Mouse (Mus musculus): ENCODE measurements around the gene Ripply2. TPM values are rescaled to one million over a fixed set of nuclear protein-coding genes. Genes with fewer than 3 reads are reported as not detected.
"Not testable (repeated sequence)": the region's sequence is repeated elsewhere in the genome, so short reads cannot be mapped to it uniquely, and the experiment has no call there.

Gene Ripply2
- total RNA-seq (2014; rRNA removed) = 1.8 and 4.2 TPM in 2 replicates
- polyA plus RNA-seq (2015; fragmentation: Nextera tagmentation; extraction: Ambion mirVana) = 15.0 and 16.0 TPM in 2 replicates

DNA sequence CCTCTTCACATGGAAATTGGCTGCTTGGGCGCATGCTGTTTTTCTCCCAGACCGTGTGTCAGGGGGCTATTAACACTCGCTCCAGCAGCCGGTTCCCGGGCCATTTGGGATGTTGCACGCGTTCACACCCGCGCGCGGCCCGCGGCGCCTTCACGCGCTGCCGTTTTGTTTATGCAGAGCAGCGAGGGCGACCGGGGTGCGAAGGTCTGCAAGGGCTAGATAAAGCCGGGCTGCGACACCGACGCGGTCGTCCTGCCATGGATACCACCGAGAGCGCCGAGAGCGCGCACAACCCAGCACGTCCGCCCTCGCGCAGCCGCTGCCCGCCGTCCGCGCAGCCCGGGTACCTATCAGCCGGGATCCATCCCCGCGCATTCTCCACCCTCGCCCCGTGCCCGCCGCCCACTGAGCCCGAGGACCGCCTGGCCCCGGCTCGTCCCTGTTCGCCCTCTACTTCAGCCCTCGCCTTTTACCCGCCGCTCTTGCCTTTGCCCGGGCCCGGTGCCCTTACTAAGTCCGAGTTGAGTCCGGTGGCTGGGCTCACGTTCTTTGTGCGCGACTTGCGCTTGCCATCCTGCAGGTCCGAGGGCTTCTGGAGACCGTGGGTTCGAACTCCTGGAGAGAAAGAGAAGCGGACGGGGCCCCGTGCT lies at the start of gene Ripply2:
Gene Ripply2, plus strand, starts transcription at position 250 of the 650 bp plus-strand sequence.
- peak within 1 kb of the TSS; percentile 71 for H3K4me2 ChIP-seq (ENCODE audit: low read depth, low read length)
- H3K27ac ChIP-seq = peak within 1 kb of the TSS; percentile 65; the same call in 1 of the 2 replicates
- H3K36me3 ChIP-seq (ENCODE audit: insufficient read depth, low read length) = no peaks in the 10 kb centered on the region
- no peaks in the 10 kb centered on the region for H3K27me3 ChIP-seq (ENCODE audit: insufficient read depth, low read length)
- DNase-seq (ENCODE audit: low spot score) (peak; percentile 54), ATAC-seq (peak; percentile 82)
- under 1% methylated on average over 71 of the region's 71 CpGs for WGBS
- H3K9me3 ChIP-seq (ENCODE audit: low read length) = no peaks in the 10 kb centered on the region
- peak within 1 kb of the TSS; percentile 64 for H3K9ac ChIP-seq (replicated peaks; ENCODE audit: low read length)
- H3K4me3 ChIP-seq (ENCODE audit: low read length) = peak within 1 kb of the TSS; percentile 58
- H3K4me1 ChIP-seq (ENCODE audit: insufficient read depth, low read length) = no peaks in the 10 kb centered on the region
- TF ChIP-seq CTCF (IDR thresholded peaks at IDR 0.05; ENCODE audit: low read depth) = no peak

GRCm38 (mm10) chr9:86972471-86972870 lies 42.9 kb upstream of the Ripply2 start:
- H3K4me2 ChIP-seq (ENCODE audit: low read depth, low read length); H3K4me1 ChIP-seq (ENCODE audit: insufficient read depth, low read length); H3K27ac ChIP-seq; H3K4me3 ChIP-seq (ENCODE audit: low read length); H3K36me3 ChIP-seq (ENCODE audit: insufficient read depth, low read length); H3K9ac ChIP-seq (replicated peaks; ENCODE audit: low read length); H3K9me3 ChIP-seq (ENCODE audit: low read length); DNase-seq (ENCODE audit: low spot score); ATAC-seq; H3K27me3 ChIP-seq (ENCODE audit: insufficient read depth, low read length): not testable (repeated sequence)

DNA sequence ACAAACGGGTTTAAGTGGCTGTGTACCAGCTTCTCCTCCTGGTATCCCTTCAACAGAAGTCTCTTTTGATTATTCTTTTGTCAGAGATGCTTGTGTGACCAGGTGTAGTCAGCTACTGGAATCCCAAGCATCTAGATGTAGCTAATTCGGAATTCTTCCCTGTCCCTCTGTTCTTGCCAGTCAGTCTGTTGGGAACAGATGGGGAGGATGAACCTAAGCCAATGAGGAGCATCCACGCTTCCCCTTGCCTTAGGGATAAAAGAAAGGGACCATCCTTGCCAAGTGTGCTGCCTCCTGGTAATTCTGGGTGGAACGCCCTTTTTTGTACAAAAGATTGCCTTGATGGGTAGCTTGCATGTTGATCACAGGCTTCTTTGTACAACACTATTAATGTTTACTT lies 41.8 kb upstream of the Ripply2 start:
- no peak for ATAC-seq
- 60% methylated on average over 4 of the region's 4 CpGs for WGBS

DNA sequence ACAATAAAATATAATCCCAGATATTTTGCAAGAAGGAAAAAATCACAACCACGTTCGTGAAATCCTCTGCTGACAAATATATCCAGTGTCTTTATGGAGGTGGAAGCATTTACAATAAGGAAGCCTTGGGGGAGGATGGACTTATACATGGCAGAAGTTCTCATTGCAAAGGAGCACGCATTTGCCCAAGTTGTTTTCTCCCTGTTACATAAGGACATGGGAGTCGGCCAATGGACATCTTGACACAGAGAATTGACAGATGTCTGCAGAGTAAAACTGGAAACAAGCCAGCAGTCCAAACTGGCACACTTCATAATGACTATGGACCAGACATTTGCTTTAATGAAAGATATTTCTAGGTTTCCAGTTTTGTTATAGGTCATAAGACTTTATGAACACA lies 38.4 kb upstream of the Ripply2 start:
- DNase-seq (ENCODE audit: low spot score) = peak; percentile 63
- Histone ChIP-seq H3K4me2 (ENCODE audit: low read depth, low read length) (no peak overlapping the region), H3K4me3 (ENCODE audit: low read length) (no peak overlapping the region), H3K9me3 (ENCODE audit: low read length) (no peaks in the 10 kb centered on the region), H3K4me1 (ENCODE audit: insufficient read depth, low read length) (no peaks in the 10 kb centered on the region), H3K27me3 (ENCODE audit: insufficient read depth, low read length) (no peaks in the 10 kb centered on the region), H3K27ac (no peak overlapping the region), H3K9ac (replicated peaks; ENCODE audit: low read length) (no peak overlapping the region), H3K36me3 (ENCODE audit: insufficient read depth, low read length) (no peaks in the 10 kb centered on the region)
- TF ChIP-seq CTCF (IDR thresholded peaks at IDR 0.05; ENCODE audit: low read depth) = no peak
- 78% methylated on average over 4 of the region's 4 CpGs for WGBS
- no peak for ATAC-seq

More for the DNA sequence above, 41.8 kb upstream of the Ripply2 start:
- H3K9ac ChIP-seq (replicated peaks; ENCODE audit: low read length) = no peak overlapping the region
- no peaks in the 10 kb centered on the region for H3K36me3 ChIP-seq (ENCODE audit: insufficient read depth, low read length)
- no peak for DNase-seq (ENCODE audit: low spot score)
- H3K4me2 ChIP-seq (ENCODE audit: low read depth, low read length) = no peak overlapping the region
- no peaks in the 10 kb centered on the region for H3K4me1 ChIP-seq (ENCODE audit: insufficient read depth, low read length)
- H3K27me3 ChIP-seq (ENCODE audit: insufficient read depth, low read length) = no peaks in the 10 kb centered on the region
- no peak overlapping the region for H3K27ac ChIP-seq
- H3K9me3 ChIP-seq (ENCODE audit: low read length) = no peaks in the 10 kb centered on the region
- TF ChIP-seq CTCF (IDR thresholded peaks at IDR 0.05; ENCODE audit: low read depth) = no peak
- no peak overlapping the region for H3K4me3 ChIP-seq (ENCODE audit: low read length)

DNA sequence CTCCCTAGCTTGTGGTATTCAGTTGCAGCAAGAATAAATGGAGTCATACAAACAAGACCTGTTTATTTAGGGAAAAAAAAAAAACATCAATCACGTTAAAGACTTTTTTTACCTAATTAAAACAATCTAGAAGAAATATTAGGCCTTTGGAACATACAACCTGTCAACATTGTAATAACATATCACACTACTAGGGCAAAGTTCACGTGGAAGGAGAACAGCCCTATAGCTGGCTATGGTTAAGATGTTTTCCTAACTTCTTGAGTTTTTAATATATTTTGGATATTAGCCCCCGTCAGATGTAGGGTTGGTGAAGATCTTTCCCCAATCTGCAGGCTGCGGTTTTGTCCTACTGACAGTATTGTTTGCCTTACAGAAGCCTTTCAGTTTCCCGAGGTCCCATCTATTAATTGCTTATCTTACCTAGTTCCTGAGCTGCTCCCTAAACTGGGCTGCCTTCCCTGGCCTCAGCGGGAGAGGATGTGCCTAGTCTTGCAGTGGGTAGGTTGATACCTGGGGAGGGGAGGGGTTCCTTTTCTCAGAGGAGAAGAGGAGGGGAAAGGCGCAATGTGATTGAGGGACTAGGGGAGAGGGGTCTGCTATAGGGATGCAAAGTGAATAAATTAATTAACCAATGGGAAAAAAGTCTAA lies 37.0 kb upstream of the Ripply2 start:
- no peaks in the 10 kb centered on the region for H3K9me3 ChIP-seq (ENCODE audit: low read length)
- no peak overlapping the region for H3K9ac ChIP-seq (replicated peaks; ENCODE audit: low read length)
- H3K4me2 ChIP-seq (ENCODE audit: low read depth, low read length) = no peak overlapping the region
- H3K27ac ChIP-seq = no peak overlapping the region
- no peaks in the 10 kb centered on the region for H3K36me3 ChIP-seq (ENCODE audit: insufficient read depth, low read length)
- no peak overlapping the region for H3K4me3 ChIP-seq (ENCODE audit: low read length)
- no peak for ATAC-seq
- no peaks in the 10 kb centered on the region for H3K4me1 ChIP-seq (ENCODE audit: insufficient read depth, low read length)
- DNase-seq (ENCODE audit: low spot score) = no peak
- H3K27me3 ChIP-seq (ENCODE audit: insufficient read depth, low read length) = no peaks in the 10 kb centered on the region
- WGBS = 79% methylated on average over 7 of the region's 7 CpGs
- TF ChIP-seq CTCF (IDR thresholded peaks at IDR 0.05; ENCODE audit: low read depth) = no peak

- H3K4me3 ChIP-seq (ENCODE audit: low read length) = no peak overlapping the region
- H3K9ac ChIP-seq (replicated peaks; ENCODE audit: low read length) = no peak overlapping the region
- H3K27me3 ChIP-seq (ENCODE audit: insufficient read depth, low read length) = no peaks in the 10 kb centered on the region
- H3K27ac ChIP-seq = no peak overlapping the region
- ATAC-seq (no peak), DNase-seq (ENCODE audit: low spot score) (no peak)
- H3K4me1 ChIP-seq (ENCODE audit: insufficient read depth, low read length) = no peaks in the 10 kb centered on the region
- no peak overlapping the region for H3K4me2 ChIP-seq (ENCODE audit: low read depth, low read length)
- TF ChIP-seq CTCF (IDR thresholded peaks at IDR 0.05; ENCODE audit: low read depth) = no peak
- no peaks in the 10 kb centered on the region for H3K9me3 ChIP-seq (ENCODE audit: low read length)
- no peaks in the 10 kb centered on the region for H3K36me3 ChIP-seq (ENCODE audit: insufficient read depth, low read length)
Observed at GRCm38 (mm10) chr9:86980048-86980447, 35.3 kb upstream of the Ripply2 start.

DNA sequence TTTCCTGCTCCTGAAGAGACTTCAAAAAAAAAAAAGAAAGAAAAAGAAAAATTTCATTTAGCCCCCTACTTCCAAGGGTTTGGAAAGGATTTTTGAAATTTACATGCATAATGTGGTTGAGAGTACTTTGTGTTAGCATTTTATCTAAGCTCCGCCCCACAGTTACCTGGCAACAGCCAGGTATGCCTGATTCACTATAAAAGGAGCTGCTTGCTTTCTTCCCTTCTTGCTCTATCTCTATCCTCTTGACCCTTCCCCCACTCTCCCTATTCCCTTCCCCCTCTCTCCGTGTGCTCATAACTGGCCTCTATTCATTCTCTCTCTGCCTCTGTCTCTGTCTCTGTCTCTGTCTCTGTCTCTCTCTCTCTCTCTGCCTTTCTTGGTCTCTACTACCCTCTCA lies 34.4 kb upstream of the Ripply2 start:
- peak; percentile 53; the same call in 1 of the 2 replicates for ATAC-seq
- no peaks in the 10 kb centered on the region for H3K36me3 ChIP-seq (ENCODE audit: insufficient read depth, low read length)
- TF ChIP-seq CTCF (IDR thresholded peaks at IDR 0.05; ENCODE audit: low read depth) = no peak
- no peaks in the 10 kb centered on the region for H3K9me3 ChIP-seq (ENCODE audit: low read length)
- H3K27ac ChIP-seq = no peak overlapping the region
- WGBS = 56% methylated on average over 2 of the region's 2 CpGs
- H3K27me3 ChIP-seq (ENCODE audit: insufficient read depth, low read length) = no peaks in the 10 kb centered on the region
- no peak for DNase-seq (ENCODE audit: low spot score)
- no peak overlapping the region for H3K4me3 ChIP-seq (ENCODE audit: low read length)
- H3K4me1 ChIP-seq (ENCODE audit: insufficient read depth, low read length) = no peaks in the 10 kb centered on the region
- H3K4me2 ChIP-seq (ENCODE audit: low read depth, low read length) = no peak overlapping the region
- H3K9ac ChIP-seq (replicated peaks; ENCODE audit: low read length) = no peak overlapping the region
